Mouse (Mus musculus): Measurements from ENCODE around the gene Nrcam.

Gene Nrcam

GRCm38 (mm10) chr12:44437046-44437827, 108.6 kb downstream of the Nrcam start:
- DNase-seq (ENCODE audit: low read depth, low spot score), result no peak

- DNase-seq (ENCODE audit: low read depth, low spot score), result no peak
These were observed 110.2 kb downstream of the Nrcam start for GRCm38 (mm10) chr12:44438884-44439283.

GRCm38 (mm10) chr12:44440230-44440629, 111.5 kb downstream of the Nrcam start:
- no peak for DNase-seq (ENCODE audit: low read depth, low spot score)

GRCm38 (mm10) chr12:44450930-44451329, 122.2 kb downstream of the Nrcam start:
- DNase-seq (ENCODE audit: low read depth, low spot score), result no peak

GRCm38 (mm10) chr12:44451742-44452141, 123.1 kb downstream of the Nrcam start:
- no peak for DNase-seq (ENCODE audit: low read depth, low spot score)

GRCm38 (mm10) chr12:44453791-44454190, 125.1 kb downstream of the Nrcam start:
- no peak for DNase-seq (ENCODE audit: low read depth, low spot score)

- no peak for DNase-seq (ENCODE audit: low read depth, low spot score)
These were observed 129.3 kb downstream of the Nrcam start for GRCm38 (mm10) chr12:44457961-44458360.

- no peak for DNase-seq (ENCODE audit: low read depth, low spot score)
These were observed 133.8 kb downstream of the Nrcam start for GRCm38 (mm10) chr12:44462436-44462835.

GRCm38 (mm10) chr12:44462976-44463375, 134.3 kb downstream of the Nrcam start:
- no peak for DNase-seq (ENCODE audit: low read depth, low spot score)

- DNase-seq (ENCODE audit: low read depth, low spot score), result no peak
These were observed 142.4 kb downstream of the Nrcam start for GRCm38 (mm10) chr12:44471073-44471472.

GRCm38 (mm10) chr12:44475355-44475754, 146.7 kb downstream of the Nrcam start:
- no peak for DNase-seq (ENCODE audit: low read depth, low spot score)

GRCm38 (mm10) chr12:44479260-44480030, 150.8 kb downstream of the Nrcam start:
- DNase-seq (ENCODE audit: low read depth, low spot score), result no peak

- no peak for DNase-seq (ENCODE audit: low read depth, low spot score)
These were observed 151.3 kb downstream of the Nrcam start for GRCm38 (mm10) chr12:44480031-44480419.

GRCm38 (mm10) chr12:44481415-44481814, 152.7 kb downstream of the Nrcam start:
- DNase-seq (ENCODE audit: low read depth, low spot score), result no peak

GRCm38 (mm10) chr12:44492759-44493479, 164.2 kb downstream of the Nrcam start:
- DNase-seq (ENCODE audit: low read depth, low spot score), result no peak

- no peak for DNase-seq (ENCODE audit: low read depth, low spot score)
These were observed 169.1 kb downstream of the Nrcam start for GRCm38 (mm10) chr12:44497762-44498161.

- no peak for DNase-seq (ENCODE audit: low read depth, low spot score)
These were observed 170.2 kb downstream of the Nrcam start for GRCm38 (mm10) chr12:44498872-44499271.

GRCm38 (mm10) chr12:44501807-44502487, 173.3 kb downstream of the Nrcam start:
- DNase-seq (ENCODE audit: low read depth, low spot score), result no peak

GRCm38 (mm10) chr12:44503737-44504136, 175.1 kb downstream of the Nrcam start:
- DNase-seq (ENCODE audit: low read depth, low spot score), result no peak

GRCm38 (mm10) chr12:44508635-44509034, 179.9 kb downstream of the Nrcam start:
- DNase-seq (ENCODE audit: low read depth, low spot score), result no peak

GRCm38 (mm10) chr12:44509406-44510104, 180.9 kb downstream of the Nrcam start:
- DNase-seq (ENCODE audit: low read depth, low spot score), result no peak

Measured in CD4-positive helper T cell, adult 2 months (primary cell).